9 mouse cellular contexts compared by ENCODE assay signal in genomic region chr4:148533613-148534328, GRCm38 (mm10). TPM values are rescaled to one million over a fixed set of nuclear protein-coding genes. Genes with fewer than 3 reads are reported as not detected.
DNase-seq lines count a peak whose midpoint lies in the region; ATAC-seq and TF ChIP-seq lines count a peak whose summit lies in the region.
"Had no signal": no experiment of that assay in that cellular context is flagged by ENCODE, and none has a peak within 500 bp of the region (broad histone marks: within the 10 kb centered on the region; RNA-seq: fewer than 3 reads in every experiment).

No protein-coding gene starts in this region.

- H3K4me2 ChIP-seq in midbrain, embryonic 16.5 days (ENCODE audit: low read length), result no peak overlapping the region
- H3K4me2 ChIP-seq in midbrain, embryonic 11.5 days, result no peak overlapping the region
- H3K4me2 ChIP-seq: embryonic facial prominence, embryonic 12.5 days had no signal

- H3K27me3 ChIP-seq in midbrain, embryonic 16.5 days (ENCODE audit: control insufficient read depth, insufficient read depth, low read depth, low read length), result no peaks in the 10 kb centered on the region
- no peaks in the 10 kb centered on the region for H3K27me3 ChIP-seq in midbrain, embryonic 11.5 days (ENCODE audit: control insufficient read depth, insufficient read depth, low read length)
- H3K27me3 ChIP-seq: embryonic facial prominence, embryonic 12.5 days had no signal

- intact Hi-C loops in gastrocnemius, adult 2 months (cut with DNase I), result no loop called here
- intact Hi-C loops in gastrocnemius, postnatal 14 days (cut with DNase I; ENCODE audit: low total_unique reads), result no loop called here

- no peak for TF ChIP-seq CTCF in gastrocnemius, adult 2 months (IDR thresholded peaks at IDR 0.05)

- peak; percentile 62; the same call in 1 of the 2 replicates for ATAC-seq in midbrain, embryonic 16.5 days
- no peak for ATAC-seq in midbrain, embryonic 11.5 days (ENCODE audit: low FRiP score)

- 84% methylated on average over 12 of the region's 12 CpGs for WGBS in midbrain, embryonic 16.5 days
- WGBS in midbrain, embryonic 11.5 days, result 95% methylated on average over 12 of the region's 12 CpGs

- DNase-seq in gastrocnemius, adult 2 months, result peak; percentile 48
- DNase-seq in gastrocnemius, postnatal 14 days, result no peak
- DNase-seq in midbrain, embryonic 11.5 days (ENCODE audit: low spot score, missing footprints), result no peak
- DNase-seq in cerebellum, adult 9-10 months, result peak; percentile 33
- DNase-seq in layer of hippocampus, postnatal 14 days (ENCODE audit: low spot score in 2 of 2), result peak; percentile 44 to 52
- no peak for DNase-seq in Muller cell, postnatal 12 days (ENCODE audit: inconsistent ontology term)
- DNase-seq in testis, postnatal 10 days (ENCODE audit: low spot score), result no peak

- peaks cover 74% of the 10 kb centered on the region for H3K36me3 ChIP-seq in midbrain, embryonic 16.5 days (ENCODE audit: control insufficient read depth, insufficient read depth, low read length)
- H3K36me3 ChIP-seq in midbrain, embryonic 11.5 days (ENCODE audit: control insufficient read depth, insufficient read depth, low read length), result peaks cover 56% of the 10 kb centered on the region

- H3K4me3 ChIP-seq in gastrocnemius, adult 2 months, result no peak overlapping the region
- H3K4me3 ChIP-seq in midbrain, embryonic 16.5 days (ENCODE audit: low read depth, low read length), result no peak overlapping the region
- H3K4me3 ChIP-seq in midbrain, embryonic 11.5 days (ENCODE audit: low read depth, low read length), result no peak overlapping the region
- H3K4me3 ChIP-seq: embryonic facial prominence, embryonic 12.5 days had no signal

- H3K9ac ChIP-seq in midbrain, embryonic 16.5 days (ENCODE audit: low read depth, low read length), result no peak overlapping the region
- no peak overlapping the region for H3K9ac ChIP-seq in midbrain, embryonic 11.5 days (ENCODE audit: low read length)
- H3K9ac ChIP-seq: embryonic facial prominence, embryonic 12.5 days had no signal

- no peak overlapping the region for H3K27ac ChIP-seq in gastrocnemius, adult 2 months
- no peak overlapping the region for H3K27ac ChIP-seq in midbrain, embryonic 16.5 days (ENCODE audit: low read length)
- H3K27ac ChIP-seq in midbrain, embryonic 11.5 days (ENCODE audit: low read depth, low read length), result no peak overlapping the region
- H3K27ac ChIP-seq: embryonic facial prominence, embryonic 12.5 days had no signal

- H3K4me1 ChIP-seq in midbrain, embryonic 16.5 days (ENCODE audit: control insufficient read depth, insufficient read depth, low read length), result no peaks in the 10 kb centered on the region
- H3K4me1 ChIP-seq in midbrain, embryonic 11.5 days (ENCODE audit: control insufficient read depth, insufficient read depth, low read length), result no peaks in the 10 kb centered on the region
- H3K4me1 ChIP-seq: embryonic facial prominence, embryonic 12.5 days had no signal

- no peaks in the 10 kb centered on the region for H3K9me3 ChIP-seq in midbrain, embryonic 16.5 days (replicated peaks; ENCODE audit: control insufficient read depth, low read length, poor library complexity, severe bottlenecking)
- H3K9me3 ChIP-seq in midbrain, embryonic 11.5 days (ENCODE audit: control insufficient read depth, low read length), result no peaks in the 10 kb centered on the region
- H3K9me3 ChIP-seq: embryonic facial prominence, embryonic 12.5 days had no signal

RNA-seq across cellular contexts. Expression of gene Exosc10, which starts 24.5 kb away (rescaled TPM):
- 10 to 100 TPM; 21.0 to 21.6 TPM for total RNA-seq in gastrocnemius, adult 2 months (2021)
- 10 to 100 TPM; 20.0 to 23.0 TPM for total RNA-seq in gastrocnemius, postnatal 14 days (2021)
- polyA plus RNA-seq in midbrain, embryonic 16.5 days (2015; fragmentation: Nextera tagmentation; extraction: Ambion mirVana), result 92.3 and 93.1 TPM in 2 replicates
- polyA plus RNA-seq in midbrain, embryonic 11.5 days (2014; fragmentation: Nextera tagmentation; extraction: Ambion mirVana), result 101 and 107 TPM in 2 replicates
- 10 to 100 TPM; 48.9 to 52.4 TPM for total RNA-seq in layer of hippocampus, postnatal 14 days (2021)

RNA-seq across cellular contexts. Expression of gene Angptl7, which starts 33.5 kb away (rescaled TPM):
- 10 to 100 TPM; 27.8 to 52.8 TPM for total RNA-seq in gastrocnemius, adult 2 months (2021)
- total RNA-seq in gastrocnemius, postnatal 14 days (2021), result 10 to 100 TPM; 23.9 to 72.0 TPM
- polyA plus RNA-seq in midbrain, embryonic 16.5 days (2015; fragmentation: Nextera tagmentation; extraction: Ambion mirVana), result 0.34 and 0.43 TPM in 2 replicates
- polyA plus RNA-seq in midbrain, embryonic 11.5 days (2014; fragmentation: Nextera tagmentation; extraction: Ambion mirVana), result 0.14 and 0.22 TPM in 2 replicates
- total RNA-seq in layer of hippocampus, postnatal 14 days (2021), result under 1 TPM; 0.29 to 0.30 TPM

RNA-seq across cellular contexts. Expression of gene Srm, which starts 57.5 kb away (rescaled TPM):
- total RNA-seq in gastrocnemius, adult 2 months (2021), result 10 to 100 TPM; 12.0 to 12.2 TPM
- 10 to 100 TPM; 15.9 to 20.9 TPM for total RNA-seq in gastrocnemius, postnatal 14 days (2021)
- 147 and 162 TPM in 2 replicates for polyA plus RNA-seq in midbrain, embryonic 16.5 days (2015; fragmentation: Nextera tagmentation; extraction: Ambion mirVana)
- polyA plus RNA-seq in midbrain, embryonic 11.5 days (2014; fragmentation: Nextera tagmentation; extraction: Ambion mirVana), result 146 and 163 TPM in 2 replicates
- total RNA-seq in layer of hippocampus, postnatal 14 days (2021), result 10 to 100 TPM; 69.0 to 73.3 TPM

Comparison
In these comparisons a context has a peak if more than half of its experiments do, and no peak if none do; other contexts are left out.
1. DNase-seq: peak in gastrocnemius, adult 2 months (single experiment), cerebellum, adult 9-10 months (single experiment) and layer of hippocampus, postnatal 14 days (2 of 2); none in gastrocnemius, postnatal 14 days (single experiment), midbrain, embryonic 11.5 days (single experiment), Muller cell, postnatal 12 days (single experiment) and testis, postnatal 10 days (single experiment).
2. RNA of gene Angptl7, which starts 33.5 kb away (total RNA-seq): 23.9 to 72.0 TPM in gastrocnemius, postnatal 14 days and 27.8 to 52.8 TPM in gastrocnemius, adult 2 months; 0.29 to 0.30 TPM in layer of hippocampus, postnatal 14 days; every median in the first group is over 10 times any median in the second.